Mouse (Mus musculus) mammary gland, adult 2 months (tissue): ENCODE results near the gene Ptgdr2. TPM values are rescaled to one million over a fixed set of nuclear protein-coding genes. Genes with fewer than 3 reads are reported as not detected.

Experiments
- polyA plus RNA-seq: library from polyadenylated mRNA; depleted of rRNA; stranded (reverse); fragments of >200 nt; gene quantifications from 2 replicates; pipeline ENCODE4 v1.2.3, GENCODE M21; 2012; ENCODE audit warnings: low replicate concordance; rRNA removed

Ptgdr2 gene
- 1.4 and 4.2 TPM in 2 replicates for polyA plus RNA-seq

DNA sequence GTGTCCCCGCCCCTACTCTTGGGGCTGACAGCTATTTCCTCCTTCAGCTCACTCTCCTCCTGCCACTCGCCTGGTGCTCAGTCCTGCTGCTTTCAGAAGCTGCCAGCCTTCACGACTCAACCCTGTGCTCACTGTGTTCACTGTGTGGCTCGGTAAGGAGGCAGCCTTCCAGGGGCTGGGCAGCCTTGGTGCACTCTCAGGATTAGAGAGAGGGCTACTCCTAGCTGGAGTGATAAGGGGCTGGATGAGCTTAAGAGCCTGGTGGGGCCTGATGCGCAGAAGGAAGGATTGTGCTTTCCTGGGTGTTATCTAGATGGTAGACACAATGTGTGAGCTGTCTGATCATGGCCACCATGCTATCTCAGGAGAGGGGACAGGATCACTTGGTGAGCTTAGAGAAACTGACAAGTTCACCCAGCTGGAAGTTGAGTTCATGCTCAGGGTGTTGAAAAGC, at the start of gene Ptgdr2:
Gene Ptgdr2 (plus strand): TSS at position 51 of the 454 bp plus-strand sequence.

DNA sequence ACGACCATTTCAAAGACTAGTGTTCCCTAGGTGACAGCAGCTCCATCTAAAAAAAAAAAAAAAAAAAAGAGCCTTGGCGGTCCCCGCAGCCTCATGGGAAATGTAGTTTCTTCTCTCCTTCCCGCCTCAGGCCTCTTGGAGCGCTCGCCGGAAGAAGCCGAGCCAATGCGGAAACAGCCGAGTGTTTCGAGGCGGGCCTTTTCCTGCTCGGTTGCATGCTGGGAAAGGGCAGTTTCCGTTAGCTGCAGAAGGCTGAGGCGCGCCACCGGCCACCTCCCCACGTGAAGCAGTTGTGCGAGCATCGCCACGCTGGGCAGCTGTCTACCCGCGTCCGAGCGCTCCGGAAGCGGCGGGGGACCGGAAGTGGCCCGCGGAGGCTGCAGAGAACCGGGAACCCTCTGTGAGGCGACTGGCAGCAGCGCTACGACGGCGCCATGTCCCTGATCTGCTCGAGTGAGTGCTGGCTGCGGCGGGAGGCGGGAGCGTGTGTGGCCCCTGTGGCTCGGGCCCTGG, 41.9 kb upstream of the Ptgdr2 start, which contains the start of gene Prpf19:
Gene Prpf19 (plus strand): TSS at position 216 of the 513 bp plus-strand sequence.

GRCm38 (mm10) chr19:10920532-10920931, 16.4 kb upstream of the Ptgdr2 start, which contains the start of gene Zp1:
Gene Zp1 (minus strand): TSS chr19:10920632.

GRCm38 (mm10) chr19:10949112-10949511, 12.2 kb downstream of the Ptgdr2 start, which contains the start of gene Ccdc86:
Gene Ccdc86 (minus strand): TSS chr19:10949266.

DNA sequence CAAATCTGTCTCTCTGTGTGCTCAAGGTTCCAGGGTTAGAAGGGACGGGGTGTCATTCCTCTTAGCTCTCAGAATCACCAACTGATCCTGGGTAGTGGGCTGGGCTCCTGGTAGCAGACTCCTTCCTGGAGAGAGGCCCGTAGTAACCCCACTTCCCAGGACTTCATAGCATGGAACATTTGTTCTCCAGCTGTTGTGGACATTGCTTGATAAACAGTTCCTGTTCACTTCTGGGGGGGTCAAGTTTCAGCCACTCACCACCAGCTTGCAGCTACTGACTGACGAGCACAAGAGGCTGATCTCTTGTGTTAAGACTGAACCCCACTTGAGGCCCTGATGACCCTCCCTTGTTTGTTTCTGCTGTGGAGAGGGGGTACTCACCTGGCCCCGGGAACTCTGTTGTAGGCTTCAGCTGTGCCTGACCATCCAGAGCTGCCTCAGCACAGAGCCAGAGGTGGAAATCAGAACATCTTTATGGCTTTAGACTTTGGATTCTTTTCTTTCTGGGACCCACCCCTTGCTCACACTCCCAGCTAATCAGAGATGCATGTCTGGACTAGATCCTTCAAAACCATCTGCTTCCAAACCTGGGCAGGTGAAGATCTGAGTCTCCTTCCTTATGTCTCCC, 37.4 kb downstream of the Ptgdr2 start, which contains the start of gene Ms4a10:
Gene Ms4a10 (minus strand): TSS at position 433 of the 628 bp plus-strand sequence.

Other genes with a start within 250 kb of the Ptgdr2 start
- 32.3 and 38.6 TPM in 2 replicates for gene Vps37c, start 248.4 kb upstream of the Ptgdr2 start, polyA plus RNA-seq
- 23.5 and 40.4 TPM in 2 replicates for gene Cd5, start 198.2 kb upstream of the Ptgdr2 start, polyA plus RNA-seq
- 28.7 and 46.6 TPM in 2 replicates for gene Cd6, start 107.1 kb upstream of the Ptgdr2 start, polyA plus RNA-seq
- 15.3 and 24.6 TPM in 2 replicates for gene Slc15a3, start 97.4 kb upstream of the Ptgdr2 start, polyA plus RNA-seq
- gene Tmem132a, start 67.2 kb upstream of the Ptgdr2 start, polyA plus RNA-seq: 21.3 and 34.9 TPM in 2 replicates
- 153 and 263 TPM in 2 replicates for gene Tmem109, start 55.2 kb upstream of the Ptgdr2 start, polyA plus RNA-seq
- 222 and 340 TPM in 2 replicates for gene Prpf19, start 41.9 kb upstream of the Ptgdr2 start, polyA plus RNA-seq
- 0.10 and 0.12 TPM in 2 replicates for gene Zp1, start 16.5 kb upstream of the Ptgdr2 start, polyA plus RNA-seq
- gene Ccdc86, start 12.1 kb downstream of the Ptgdr2 start, polyA plus RNA-seq: 7.2 and 9.0 TPM in 2 replicates
- gene Ms4a10, start 37.5 kb downstream of the Ptgdr2 start, polyA plus RNA-seq: not detected in 2 replicates
- 0.36 TPM in 1 of 2 replicates, not detected in the other for gene Ms4a15, start 56.1 kb downstream of the Ptgdr2 start, polyA plus RNA-seq
- not detected in 2 replicates for gene Ms4a18, start 80.9 kb downstream of the Ptgdr2 start, polyA plus RNA-seq
- 6.6 and 18.8 TPM in 2 replicates for gene Ms4a8a, start 143.9 kb downstream of the Ptgdr2 start, polyA plus RNA-seq
- not detected in 2 replicates for gene 1700017D01Rik, start 193.7 kb downstream of the Ptgdr2 start, polyA plus RNA-seq
- gene 1700025F22Rik, start 228.2 kb downstream of the Ptgdr2 start, polyA plus RNA-seq: not detected in 2 replicates